Mouse (Mus musculus) liver, adult 2 months (tissue): ENCODE data around the gene Cyp2d11. TPM values are rescaled to one million over a fixed set of nuclear protein-coding genes. Genes with fewer than 3 reads are reported as not detected.

Experiments
- DNase-seq: peaks from one replicate; pipeline ENCODE4 v3.0.0-alpha.2; 2011; ENCODE audit warnings: low read depth, low spot score; ENCODE audit errors: extremely low read depth
- H3K27ac ChIP-seq: fragments of 200-500 bp; replicated peaks from 2 replicates; pipeline ENCODE4 v1.5.1; 2012; ENCODE audit warnings: low read depth, mild to moderate bottlenecking, control low read depth, inconsistent platforms, low read length; ENCODE audit not compliant: insufficient read depth
- H3K27me3 ChIP-seq: fragments of 200-500 bp; 2 replicates; pipeline ENCODE4 v1.6.1; 2012; ENCODE audit warnings: mild to moderate bottlenecking, moderate library complexity, low read length, inconsistent platforms; ENCODE audit not compliant: control insufficient read depth, insufficient read depth
- H3K36me3 ChIP-seq: fragments of 200-500 bp; 2 replicates; pipeline ENCODE4 v1.6.1; 2012; ENCODE audit warnings: low read length, inconsistent platforms; ENCODE audit not compliant: control insufficient read depth, insufficient read depth
- H3K4me1 ChIP-seq: fragments of 200-500 bp; 2 replicates; pipeline ENCODE4 v1.6.1; 2011; ENCODE audit warnings: low read length; ENCODE audit not compliant: control insufficient read depth, insufficient read depth
- H3K4me3 ChIP-seq: fragments of 200-500 bp; 2 replicates; pipeline ENCODE4 v1.5.1; 2011; ENCODE audit warnings: low read depth, mild to moderate bottlenecking, control low read depth, low read length, moderate library complexity; ENCODE audit not compliant: insufficient read depth
- H3K79me2 ChIP-seq: fragments of 200-500 bp; 2 replicates; pipeline ENCODE4 v1.6.1; 2012; ENCODE audit warnings: inconsistent platforms, mild to moderate bottlenecking, low read length, moderate library complexity; ENCODE audit not compliant: control insufficient read depth, insufficient read depth
- H3K9ac ChIP-seq: fragments of 200-500 bp; 2 replicates; pipeline ENCODE4 v1.6.1; 2012; ENCODE audit warnings: low read depth, mild to moderate bottlenecking, control low read depth, inconsistent platforms, low read length
- CTCF ChIP-seq: fragments of 200-500 bp; IDR thresholded peaks from 2 replicates; pipeline ENCODE4 v1.5.1; 2011; ENCODE audit warnings: low read depth, low read length, control low read depth
- POLR2A ChIP-seq: fragments of 200-500 bp; IDR thresholded peaks from 2 replicates; pipeline ENCODE4 v1.6.1; 2011; ENCODE audit warnings: low read length, control low read depth; ENCODE audit not compliant: insufficient read depth; ENCODE audit errors: extremely low read depth
- WGBS: fragments of 180-500 bp; shearing (Covaris S2); methylation state at CpG from one replicate; pipeline ENCODE4 v1.1.7; 2018; 5-methylcytosine and 5-hydroxymethylcytosine counted together
- polyA plus RNA-seq: library from polyadenylated mRNA; depleted of rRNA; stranded (reverse); fragments of >200 nt; gene quantifications from 2 replicates; pipeline ENCODE4 v1.2.3, GENCODE M21; 2012
- total RNA-seq: library from RNA; depleted of rRNA; stranded (reverse); fragments of >200 nt; gene quantifications from 2 replicates; pipeline ENCODE4 v1.2.3, GENCODE M21; 2014

The Cyp2d11 gene
- total and polyA plus RNA-seq, 2 experiments = 0.46 to 0.91 TPM

GRCm38 (mm10) chr15:82433137-82433536 lies 39.3 kb upstream of the Cyp2d11 start, which contains the start of gene Cyp2d9:
Cyp2d9 (plus strand) TSS chr15:82433437.
- DNase-seq = peak; percentile 30
- H3K4me1 ChIP-seq = peaks cover 16% of the 10 kb centered on the region
- no peaks in the 10 kb centered on the region for H3K27me3 ChIP-seq
- H3K36me3 ChIP-seq = no peaks in the 10 kb centered on the region
- peak within 1 kb of the TSS; percentile 57 for H3K27ac ChIP-seq
- H3K79me2 ChIP-seq = no peaks in the 10 kb centered on the region
- H3K4me3 ChIP-seq = no peak within 1 kb of the TSS
- TF ChIP-seq POLR2A = no peak
- no peak for TF ChIP-seq CTCF
- H3K9ac ChIP-seq = no peak within 1 kb of the TSS

GRCm38 (mm10) chr15:82423471-82423870 lies 29.6 kb upstream of the Cyp2d11 start:
- Histone ChIP-seq H3K4me1 (peaks cover 23% of the 10 kb centered on the region), H3K4me3 (no peak overlapping the region), H3K79me2 (no peaks in the 10 kb centered on the region), H3K9ac (peak overlapping the region; percentile 75), H3K27me3 (no peaks in the 10 kb centered on the region), H3K27ac (peak overlapping the region; percentile 98), H3K36me3 (no peaks in the 10 kb centered on the region)
- peak; percentile 100 for DNase-seq
- TF ChIP-seq CTCF = no peak
- no peak for TF ChIP-seq POLR2A
- 20% methylated on average over 3 of the region's 3 CpGs for WGBS

DNA sequence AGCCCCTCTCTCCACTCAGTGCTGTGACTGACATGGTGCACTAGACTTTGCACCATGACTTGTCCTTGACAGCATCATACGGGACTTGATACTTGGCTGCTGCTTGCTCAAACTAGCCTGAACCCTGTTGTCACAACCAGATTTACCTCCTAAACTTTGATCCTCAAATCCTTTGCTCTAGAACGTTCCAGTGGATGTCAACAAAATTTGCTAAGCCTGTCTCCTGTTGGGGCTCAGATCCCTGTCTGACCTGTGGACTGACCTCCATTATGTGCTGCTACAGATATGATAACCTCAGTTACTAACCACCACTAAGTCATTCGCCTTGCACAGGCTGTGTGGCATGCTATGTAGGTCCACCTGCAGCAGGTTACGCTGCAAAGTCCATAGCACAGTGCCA lies 29.1 kb upstream of the Cyp2d11 start:
- no peaks in the 10 kb centered on the region for H3K27me3 ChIP-seq
- H3K9ac ChIP-seq = peak overlapping the region; percentile 75
- H3K27ac ChIP-seq = peak overlapping the region; percentile 98
- 18% methylated on average over 4 of the region's 4 CpGs for WGBS
- H3K4me3 ChIP-seq = no peak overlapping the region
- peak; percentile 99 for DNase-seq
- H3K79me2 ChIP-seq = no peaks in the 10 kb centered on the region
- no peaks in the 10 kb centered on the region for H3K36me3 ChIP-seq
- H3K4me1 ChIP-seq = peaks cover 23% of the 10 kb centered on the region
- no peak for TF ChIP-seq POLR2A
- no peak for TF ChIP-seq CTCF

DNA sequence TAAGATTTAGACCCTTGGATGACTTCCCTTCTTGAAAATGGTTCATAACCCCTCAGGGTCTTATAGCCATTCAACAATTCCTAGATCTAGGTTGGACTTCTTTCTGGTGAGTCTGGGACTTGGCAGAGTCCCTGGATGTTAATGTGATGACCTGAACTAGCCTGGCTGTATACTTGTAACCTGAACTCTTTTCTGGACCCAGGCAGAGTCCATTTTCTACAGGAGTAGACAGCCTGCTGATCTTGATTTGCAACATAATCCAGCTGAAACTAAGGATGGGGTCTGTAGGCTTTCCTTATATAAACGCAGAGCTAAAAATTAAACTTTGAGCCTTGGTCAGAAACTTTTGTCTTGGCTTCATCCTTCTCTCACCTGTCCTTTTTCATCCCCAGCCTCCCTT lies 24.8 kb upstream of the Cyp2d11 start:
- Histone ChIP-seq H3K27me3 (no peaks in the 10 kb centered on the region), H3K36me3 (no peaks in the 10 kb centered on the region), H3K9ac (no peak overlapping the region), H3K4me3 (no peak overlapping the region), H3K27ac (no peak overlapping the region; the same call in 1 of the 2 replicates), H3K4me1 (peaks cover 18% of the 10 kb centered on the region), H3K79me2 (no peaks in the 10 kb centered on the region)
- WGBS = 79% methylated on average over 1 of the region's 1 CpGs
- TF ChIP-seq POLR2A (no peak), CTCF (no peak)
- peak; percentile 87 for DNase-seq

DNA sequence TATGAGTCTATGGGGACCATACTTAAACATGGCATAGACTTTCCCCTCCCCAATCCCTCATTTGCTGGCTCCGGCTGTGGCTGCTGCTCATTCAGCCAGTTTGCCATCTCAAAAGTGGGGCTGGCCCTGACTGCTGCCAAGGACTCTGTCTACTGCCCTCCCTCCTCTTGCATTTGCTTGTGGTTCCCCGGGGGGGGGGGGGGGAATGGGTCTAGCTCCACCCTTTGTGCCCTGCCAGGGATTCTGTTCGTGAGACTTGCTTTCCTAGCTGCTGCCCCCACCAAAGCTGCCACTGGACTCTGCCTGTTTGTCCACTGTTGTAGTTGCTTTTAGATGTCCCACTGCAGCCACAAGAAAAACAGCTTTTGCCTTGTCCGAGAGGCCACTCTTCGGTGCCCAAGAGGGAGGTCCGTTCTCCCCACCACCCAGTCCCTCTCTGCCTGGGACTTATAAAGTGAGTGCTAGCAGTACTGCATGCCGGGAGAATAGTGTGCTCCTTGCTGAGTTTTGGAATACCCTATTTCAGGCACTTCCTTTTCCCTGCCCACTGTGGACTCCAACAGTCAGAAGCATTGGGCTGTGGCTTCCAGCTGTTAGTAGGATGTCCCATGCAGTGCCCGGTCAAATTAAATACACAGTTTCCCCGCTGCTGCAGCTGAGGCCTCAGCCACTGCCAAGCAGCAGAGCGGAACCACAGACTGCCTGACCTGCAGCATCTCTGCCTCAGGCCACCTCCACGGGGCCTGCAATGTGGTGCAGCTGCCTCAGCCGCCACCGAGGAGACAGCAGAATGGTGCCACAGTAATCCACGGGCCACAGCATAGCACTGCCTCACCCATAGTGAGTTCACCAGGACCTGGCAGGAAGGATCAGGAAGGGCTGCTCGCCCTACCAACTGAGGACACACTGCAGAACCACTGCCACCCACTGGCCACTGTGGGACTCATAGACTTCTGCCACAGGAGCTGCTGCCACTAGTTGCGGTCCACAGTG lies 23.3 kb upstream of the Cyp2d11 start:
- H3K36me3 ChIP-seq = no peaks in the 10 kb centered on the region
- peak; percentile 89 for DNase-seq
- H3K27me3 ChIP-seq = no peaks in the 10 kb centered on the region
- no peaks in the 10 kb centered on the region for H3K79me2 ChIP-seq
- peak overlapping the region; percentile 58 for H3K9ac ChIP-seq
- peak overlapping the region; percentile 53 for H3K27ac ChIP-seq
- peak; percentile 99 for TF ChIP-seq CTCF
- TF ChIP-seq POLR2A = no peak
- H3K4me3 ChIP-seq = peak overlapping the region; percentile 43; the same call in 1 of the 2 replicates
- 18% methylated on average over 16 of the region's 16 CpGs for WGBS
- peaks cover 11% of the 10 kb centered on the region for H3K4me1 ChIP-seq
